8 mouse cellular contexts compared by ENCODE assay signal in genomic region chr1:182088844-182089418, GRCm38 (mm10). TPM values are rescaled to one million over a fixed set of nuclear protein-coding genes. Genes with fewer than 3 reads are reported as not detected.
DNase-seq lines count a peak whose midpoint lies in the region; ATAC-seq and TF ChIP-seq lines count a peak whose summit lies in the region.

No protein-coding gene starts in this region.

- no peak overlapping the region for H3K4me2 ChIP-seq in lung, embryonic 14.5 days
- 0 out of 2 replicates have a peak overlapping the region, but pooled peaks have one; percentile 3 for H3K4me2 ChIP-seq in heart, embryonic 11.5 days
- no peak overlapping the region for H3K4me2 ChIP-seq in kidney, embryonic 15.5 days

- H3K4me1 ChIP-seq in lung, embryonic 14.5 days (ENCODE audit: insufficient read depth), result peaks cover 28% of the 10 kb centered on the region
- H3K4me1 ChIP-seq in lung, adult 2 months (ENCODE audit: control insufficient read depth, insufficient read depth, low read length), result peaks cover 14% of the 10 kb centered on the region
- H3K4me1 ChIP-seq in heart, embryonic 11.5 days (ENCODE audit: control insufficient read depth, insufficient read depth, low read length), result peaks cover 59% of the 10 kb centered on the region
- peaks cover 56% of the 10 kb centered on the region for H3K4me1 ChIP-seq in kidney, embryonic 15.5 days
- H3K4me1 ChIP-seq in small intestine, adult 2 months (ENCODE audit: control insufficient read depth, insufficient read depth, insufficient read length, low read length), result peaks cover 3% of the 10 kb centered on the region; the same call in 1 of the 2 replicates

- TF ChIP-seq CTCF in lung, embryonic 14.5 days (IDR thresholded peaks at IDR 0.05; ENCODE audit: low read depth), result no peak
- TF ChIP-seq CTCF in lung, adult 2 months (IDR thresholded peaks at IDR 0.05; ENCODE audit: insufficient read depth, low read length), result no peak
- no peak for TF ChIP-seq CTCF in small intestine, adult 2 months (IDR thresholded peaks at IDR 0.05; ENCODE audit: extremely low read depth, insufficient read length, insufficient replicate concordance, low read depth, low read length)

- H3K9me3 ChIP-seq in lung, embryonic 14.5 days (ENCODE audit: low read depth, low read length), result no peaks in the 10 kb centered on the region
- no peaks in the 10 kb centered on the region for H3K9me3 ChIP-seq in heart, embryonic 11.5 days (replicated peaks; ENCODE audit: control insufficient read depth, low read length)
- H3K9me3 ChIP-seq in kidney, embryonic 15.5 days (replicated peaks), result no peaks in the 10 kb centered on the region

- H3K36me3 ChIP-seq in lung, embryonic 14.5 days (ENCODE audit: insufficient read depth), result no peaks in the 10 kb centered on the region
- no peaks in the 10 kb centered on the region for H3K36me3 ChIP-seq in heart, embryonic 11.5 days (ENCODE audit: control insufficient read depth, insufficient read depth, low read length)
- H3K36me3 ChIP-seq in kidney, embryonic 15.5 days, result no peaks in the 10 kb centered on the region
- no peaks in the 10 kb centered on the region for H3K36me3 ChIP-seq in small intestine, adult 2 months (ENCODE audit: control insufficient read depth, insufficient read depth, low read length)

- WGBS in lung, embryonic 14.5 days, result 47% methylated on average over 14 of the region's 14 CpGs
- 55% methylated on average over 14 of the region's 14 CpGs for WGBS in lung, adult 2 months
- 27% methylated on average over 14 of the region's 14 CpGs for WGBS in heart, embryonic 11.5 days (ENCODE audit: insufficient replicate concordance)
- WGBS in kidney, embryonic 15.5 days, result 40% methylated on average over 14 of the region's 14 CpGs
- 38% methylated on average over 14 of the region's 14 CpGs for WGBS in small intestine, adult 2 months

- no peak overlapping the region for H3K4me3 ChIP-seq in lung, embryonic 14.5 days (ENCODE audit: low read depth, low read length)
- no peak overlapping the region for H3K4me3 ChIP-seq in lung, adult 2 months (replicated peaks; ENCODE audit: extremely low read depth, low read depth, low read length)
- H3K4me3 ChIP-seq in heart, embryonic 11.5 days (ENCODE audit: low read depth, low read length), result no peak overlapping the region
- H3K4me3 ChIP-seq in kidney, embryonic 15.5 days (replicated peaks), result no peak overlapping the region
- no peak overlapping the region for H3K4me3 ChIP-seq in small intestine, adult 2 months (ENCODE audit: low read depth, low read length)

- peak; percentile 19; the same call in 1 of the 2 replicates for ATAC-seq in lung, embryonic 14.5 days (ENCODE audit: insufficient read depth)
- peak; percentile 65 for ATAC-seq in heart, embryonic 11.5 days (replicated peaks; ENCODE audit: insufficient number of reproducible peaks, low FRiP score, low TSS enrichment)
- peak; percentile 66 for ATAC-seq in kidney, embryonic 15.5 days (replicated peaks; ENCODE audit: low FRiP score)
- no peak for ATAC-seq in megakaryocyte-erythroid progenitor cell, adult 5-6 weeks (replicated peaks; ENCODE audit: low FRiP score, low TSS enrichment, poor library complexity, severe bottlenecking)

- no peaks in the 10 kb centered on the region for H3K27me3 ChIP-seq in lung, embryonic 14.5 days (ENCODE audit: insufficient read depth, low read length)
- H3K27me3 ChIP-seq in heart, embryonic 11.5 days (ENCODE audit: control insufficient read depth, insufficient read depth, low read length), result no peaks in the 10 kb centered on the region
- no peaks in the 10 kb centered on the region for H3K27me3 ChIP-seq in kidney, embryonic 15.5 days
- H3K27me3 ChIP-seq in small intestine, adult 2 months (ENCODE audit: control insufficient read depth, insufficient read depth, low read length), result no peaks in the 10 kb centered on the region

- H3K27ac ChIP-seq in lung, embryonic 14.5 days (ENCODE audit: low read depth), result peak overlapping the region; percentile 48; the same call in 1 of the 2 replicates
- H3K27ac ChIP-seq in heart, embryonic 11.5 days (ENCODE audit: low read depth, low read length), result peak overlapping the region; percentile 79
- peak overlapping the region; percentile 79 for H3K27ac ChIP-seq in kidney, embryonic 15.5 days
- H3K27ac ChIP-seq in small intestine, adult 2 months (ENCODE audit: insufficient read depth, low read depth, low read length), result 0 out of 2 replicates have a peak overlapping the region, but pooled peaks have one; percentile 6

- no peak overlapping the region for H3K9ac ChIP-seq in lung, embryonic 14.5 days
- H3K9ac ChIP-seq in heart, embryonic 11.5 days (ENCODE audit: low read depth, low read length), result 0 out of 2 replicates have a peak overlapping the region, but pooled peaks have one; percentile 0
- H3K9ac ChIP-seq in kidney, embryonic 15.5 days, result no peak overlapping the region

- no peak for TF ChIP-seq POLR2A in lung, adult 2 months (IDR thresholded peaks at IDR 0.05; ENCODE audit: borderline replicate concordance, extremely low read depth, low read depth, low read length)
- no peak for TF ChIP-seq POLR2A in small intestine, adult 2 months (IDR thresholded peaks at IDR 0.05; ENCODE audit: low read depth, low read length)

- peak; percentile 66 for DNase-seq in lung, embryonic 14.5 days
- no peak for DNase-seq in lung, adult 2 months
- DNase-seq in cerebellum, adult 9-10 months, result peak; percentile 37
- no peak for DNase-seq in thymus, postnatal 14 days

RNA-seq across cellular contexts. Expression of gene Srp9, which starts 35.6 kb away (rescaled TPM):
- 141 and 153 TPM in 2 replicates for polyA plus RNA-seq in lung, embryonic 14.5 days (2014; fragmentation: Nextera tagmentation; extraction: Ambion mirVana)
- 26.8 and 33.9 TPM in 2 replicates for polyA plus RNA-seq in lung, adult 2 months (2012; rRNA removed)
- polyA plus RNA-seq in heart, embryonic 11.5 days (2014; fragmentation: Nextera tagmentation; extraction: Ambion mirVana), result 122 and 124 TPM in 2 replicates
- 151 and 159 TPM in 2 replicates for polyA plus RNA-seq in kidney, embryonic 15.5 days (2015; fragmentation: Nextera tagmentation; extraction: Ambion mirVana)
- 14.6 and 23.5 TPM in 2 replicates for polyA plus RNA-seq in small intestine, adult 2 months (2012; rRNA removed)
- 115 and 118 TPM in 2 replicates for total RNA-seq in megakaryocyte-erythroid progenitor cell, adult 5-6 weeks (2014; fragmentation: Nextera tagmentation)
- 67.8 and 111 TPM in 2 replicates for total RNA-seq in megakaryocyte-erythroid progenitor cell, adult 5-6 weeks (2017)

Comparison
In these comparisons a context has a peak if more than half of its experiments do, and no peak if none do; other contexts are left out.
1. DNase-seq: peak in lung, embryonic 14.5 days (single experiment) and cerebellum, adult 9-10 months (single experiment); none in lung, adult 2 months (single experiment) and thymus, postnatal 14 days (single experiment).
2. H3K27ac ChIP-seq: peak in every context shown above with its lines; median percentile 79 in heart, embryonic 11.5 days; 79 in kidney, embryonic 15.5 days; 48 in lung, embryonic 14.5 days; 6 in small intestine, adult 2 months.